Comparison of ENCODE assay signal across 27 mouse cellular contexts in the genomic region with DNA sequence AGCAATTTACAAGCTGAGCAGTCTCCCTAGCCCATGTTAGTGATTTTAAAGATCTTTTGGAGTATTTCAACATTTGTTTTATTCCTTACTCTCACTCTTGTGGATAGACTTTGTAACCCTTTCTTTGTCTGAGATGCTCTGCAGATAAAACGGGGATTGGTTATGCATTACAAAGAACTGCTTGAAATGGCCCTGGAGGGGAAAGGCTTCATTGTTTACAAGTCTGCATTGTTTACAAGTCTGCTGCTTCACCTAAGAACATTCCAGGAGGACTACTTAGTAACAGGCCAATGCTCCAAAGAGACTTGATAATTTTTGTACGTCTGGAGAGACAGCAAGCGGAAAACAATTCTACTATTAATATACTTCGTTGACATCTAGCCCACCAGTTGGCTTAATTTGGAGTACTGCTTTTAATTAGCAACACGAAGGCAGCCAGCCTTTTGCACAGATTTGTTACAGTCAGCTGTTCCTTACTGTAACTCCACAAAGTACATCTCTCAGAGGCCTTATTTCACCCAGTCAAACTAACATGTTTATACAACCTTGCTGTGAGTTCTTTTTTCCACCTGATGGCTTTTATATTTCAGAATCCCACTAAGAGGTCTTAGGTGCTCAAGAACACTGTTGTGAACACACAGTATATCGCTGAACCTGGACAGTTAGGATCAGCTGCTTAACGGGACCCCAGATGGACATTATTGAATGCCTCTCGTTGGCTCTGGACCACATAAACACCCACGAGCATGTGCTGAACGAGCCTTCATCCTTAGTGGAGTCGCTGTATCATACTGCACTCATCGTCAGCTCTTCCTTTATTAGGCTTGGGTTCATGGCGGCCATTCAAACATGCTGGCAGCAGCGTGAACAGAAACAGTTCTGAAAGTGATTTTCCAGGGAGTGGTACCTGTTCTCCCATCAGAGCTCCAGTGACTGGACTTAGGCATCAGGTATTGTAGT. TPM values are rescaled to one million over a fixed set of nuclear protein-coding genes. Genes with fewer than 3 reads are reported as not detected.
DNase-seq lines count a peak whose midpoint lies in the region; ATAC-seq lines count a peak whose summit lies in the region.
"Had no signal": no experiment of that assay in that cellular context is flagged by ENCODE, and none has a peak within 500 bp of the region (broad histone marks: within the 10 kb centered on the region; RNA-seq: fewer than 3 reads in every experiment).

No protein-coding gene starts in this region.

- 59% methylated on average over 14 of the region's 14 CpGs for WGBS in forebrain, embryonic 14.5 days
- WGBS in forebrain, embryonic 16.5 days, result 54% methylated on average over 14 of the region's 14 CpGs

- H3K27me3 ChIP-seq in forebrain, embryonic 14.5 days (replicated peaks; ENCODE audit: control insufficient read depth, insufficient read depth, low read length), result no peaks in the 10 kb centered on the region
- H3K27me3 ChIP-seq in forebrain, embryonic 16.5 days (replicated peaks; ENCODE audit: control insufficient read depth, insufficient read depth, low read length), result no peaks in the 10 kb centered on the region
- H3K27me3 ChIP-seq: embryonic facial prominence, embryonic 15.5 days; hindbrain, embryonic 15.5 days; limb, embryonic 13.5 days; liver, embryonic 13.5 days had no signal

- H3K27ac ChIP-seq in forebrain, embryonic 14.5 days (ENCODE audit: low read depth, low read length), result no peak overlapping the region
- no peak overlapping the region for H3K27ac ChIP-seq in forebrain, embryonic 16.5 days (ENCODE audit: low read length)
- H3K27ac ChIP-seq: embryonic facial prominence, embryonic 15.5 days; hindbrain, embryonic 15.5 days; limb, embryonic 13.5 days; liver, embryonic 13.5 days had no signal

- no peak overlapping the region for H3K9ac ChIP-seq in forebrain, embryonic 14.5 days (ENCODE audit: low read length)
- no peak overlapping the region for H3K9ac ChIP-seq in forebrain, embryonic 16.5 days (replicated peaks; ENCODE audit: low read depth, low read length)
- H3K9ac ChIP-seq: embryonic facial prominence, embryonic 15.5 days; hindbrain, embryonic 15.5 days; limb, embryonic 13.5 days; liver, embryonic 13.5 days had no signal

- no peak for ATAC-seq in forebrain, embryonic 14.5 days
- ATAC-seq in forebrain, embryonic 16.5 days, result no peak

- no peaks in the 10 kb centered on the region for H3K36me3 ChIP-seq in forebrain, embryonic 14.5 days (ENCODE audit: control insufficient read depth, insufficient read depth, low read length)
- no peaks in the 10 kb centered on the region for H3K36me3 ChIP-seq in forebrain, embryonic 16.5 days (ENCODE audit: control insufficient read depth, insufficient read depth)
- H3K36me3 ChIP-seq: embryonic facial prominence, embryonic 15.5 days; hindbrain, embryonic 15.5 days; limb, embryonic 13.5 days; liver, embryonic 13.5 days had no signal

- peak; percentile 35 for DNase-seq in forebrain, embryonic 14.5 days (ENCODE audit: low spot score)
- DNase-seq in layer of hippocampus, adult 11-12 months (ENCODE audit: low spot score), result peak; percentile 48
- DNase-seq in layer of hippocampus, postnatal 25 days (ENCODE audit: extremely low spot score in 1 of 2, low spot score in 1 of 2), result no peak
- peak; percentile 21 to 74 for DNase-seq in layer of hippocampus, adult 18-20 months (ENCODE audit: low spot score in 2 of 2)
- DNase-seq in layer of hippocampus, postnatal 14 days (ENCODE audit: low spot score in 2 of 2), result peak; percentile 32 to 80
- DNase-seq in cerebellum, adult 9-10 months, result no peak
- DNase-seq in retina, postnatal 1 day, result no peak
- DNase-seq: cerebellum, adult 8-10 months; gastrocnemius, postnatal 14 days; heart, adult 18-20 months; heart, postnatal 36 days; kidney, adult 8-10 months; kidney, postnatal 10 days; liver, embryonic 13.5 days; lung, adult 2 months; lung, postnatal 14 days; right cerebral cortex, postnatal 14 days; spleen, adult 18-20 months had no signal

- no peaks in the 10 kb centered on the region for H3K9me3 ChIP-seq in forebrain, embryonic 14.5 days (replicated peaks; ENCODE audit: control insufficient read depth, low read length)
- no peaks in the 10 kb centered on the region for H3K9me3 ChIP-seq in forebrain, embryonic 16.5 days (ENCODE audit: control insufficient read depth, low read length)
- H3K9me3 ChIP-seq: embryonic facial prominence, embryonic 15.5 days; hindbrain, embryonic 15.5 days; limb, embryonic 13.5 days; liver, embryonic 13.5 days had no signal

- no peak overlapping the region for H3K4me2 ChIP-seq in forebrain, embryonic 14.5 days (ENCODE audit: low read length)
- no peak overlapping the region for H3K4me2 ChIP-seq in forebrain, embryonic 16.5 days (ENCODE audit: low read length)
- H3K4me2 ChIP-seq: embryonic facial prominence, embryonic 15.5 days; hindbrain, embryonic 15.5 days; limb, embryonic 13.5 days; liver, embryonic 13.5 days; midbrain, embryonic 11.5 days had no signal

- no peak overlapping the region for H3K4me3 ChIP-seq in forebrain, embryonic 14.5 days (ENCODE audit: low read depth, low read length)
- no peak overlapping the region for H3K4me3 ChIP-seq in forebrain, embryonic 16.5 days (replicated peaks; ENCODE audit: low read length)
- H3K4me3 ChIP-seq: embryonic facial prominence, embryonic 15.5 days; hindbrain, embryonic 15.5 days; limb, embryonic 13.5 days; liver, embryonic 13.5 days had no signal

- H3K4me1 ChIP-seq in forebrain, embryonic 14.5 days (ENCODE audit: control insufficient read depth, insufficient read depth, low read length), result no peaks in the 10 kb centered on the region
- H3K4me1 ChIP-seq in forebrain, embryonic 16.5 days (replicated peaks; ENCODE audit: control insufficient read depth, insufficient read depth, low read length), result peaks cover 7% of the 10 kb centered on the region; the same call in 1 of the 2 replicates
- H3K4me1 ChIP-seq: embryonic facial prominence, embryonic 15.5 days; liver, embryonic 13.5 days had no signal

RNA-seq across cellular contexts. Expression of gene Tpo, which starts 22.5 kb away (rescaled TPM):
- polyA plus RNA-seq in forebrain, embryonic 14.5 days (2014; fragmentation: Nextera tagmentation; extraction: Ambion mirVana), result 0.09 and 0.15 TPM in 2 replicates
- 0.10 and 0.18 TPM in 2 replicates for polyA plus RNA-seq in forebrain, embryonic 16.5 days (2015; fragmentation: Nextera tagmentation; extraction: Ambion mirVana)
- under 1 TPM in 1 of 2 experiments, not detected in 1; 0.27 TPM for total RNA-seq in layer of hippocampus, postnatal 25 days (2021)
- total RNA-seq in layer of hippocampus, adult 18-20 months (2021), result under 1 TPM; 0.10 to 0.43 TPM
- total RNA-seq in layer of hippocampus, postnatal 14 days (2021), result under 1 TPM; 0.21 to 0.69 TPM
- total RNA-seq: adrenal gland, adult 18-20 months; common myeloid progenitor, adult 5-6 weeks; gastrocnemius, postnatal 14 days; heart, adult 18-20 months; heart, postnatal 36 days; megakaryocyte progenitor cell, adult 5-6 weeks had no signal
- polyA plus RNA-seq: heart, embryonic 14.5 days; limb, embryonic 13.5 days; liver, embryonic 13.5 days; lung, adult 2 months; midbrain, embryonic 11.5 days had no signal

Comparison
In these comparisons a context has a peak if more than half of its experiments do, and no peak if none do; other contexts are left out.
1. DNase-seq: peak in forebrain, embryonic 14.5 days (single experiment), layer of hippocampus, adult 11-12 months (single experiment), layer of hippocampus, adult 18-20 months (2 of 2) and layer of hippocampus, postnatal 14 days (2 of 2); none in layer of hippocampus, postnatal 25 days (0 of 2), cerebellum, adult 9-10 months (single experiment) and retina, postnatal 1 day (single experiment).